Mouse (Mus musculus): ENCODE data around the gene Galnt6. TPM values are rescaled to one million over a fixed set of nuclear protein-coding genes. Genes with fewer than 3 reads are reported as not detected.

Gene Galnt6
- total RNA-seq, 4 experiments from 2014 or later: 8.8 to 14.4 (median 11.5) TPM

DNA sequence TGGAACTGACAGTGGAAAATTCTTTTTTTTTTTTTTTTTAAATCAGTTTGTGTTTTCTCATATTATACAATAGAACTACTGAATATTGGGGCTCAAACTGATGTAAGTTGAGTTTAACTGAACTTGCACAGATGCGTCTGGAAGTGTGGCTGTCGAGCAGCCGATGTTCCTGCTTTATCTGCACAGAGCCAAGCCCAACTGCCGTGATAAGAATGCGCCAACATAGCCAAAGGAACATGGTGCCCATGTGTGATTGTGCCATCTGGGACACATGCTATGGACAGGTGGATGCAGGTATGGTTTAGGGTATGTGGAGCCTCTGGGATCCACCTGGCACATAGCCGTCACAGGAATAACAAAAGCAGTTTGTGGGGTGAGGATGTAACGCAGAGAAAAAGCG is 43.3 kb downstream of the Galnt6 start:
- DNase-seq (ENCODE audit: low spot score in 2 of 2): no peak

DNA sequence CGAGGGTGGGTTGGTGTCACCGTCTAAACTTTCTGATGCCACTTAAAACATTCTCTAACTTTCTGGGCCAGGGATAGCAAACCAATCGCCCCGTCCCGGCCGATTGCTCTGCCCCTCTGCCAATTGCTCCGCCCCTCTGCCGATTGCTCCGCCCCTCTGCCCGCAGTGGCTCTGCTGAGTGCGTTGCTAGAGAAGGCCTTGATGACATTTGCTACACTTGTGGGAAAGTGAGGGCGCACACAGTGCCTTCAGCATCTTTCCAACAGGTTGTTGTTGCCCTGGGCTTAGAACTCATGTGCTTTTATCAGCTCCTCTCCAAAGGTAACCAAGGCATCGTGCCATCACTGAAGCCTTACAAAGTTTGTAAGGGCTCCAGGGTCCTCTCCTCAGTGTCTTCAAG is 43.9 kb downstream of the Galnt6 start:
- DNase-seq (ENCODE audit: low spot score in 2 of 2): no peak

- DNase-seq (ENCODE audit: low spot score in 2 of 2): no peak
Measured at GRCm38 (mm10) chr15:100684450-100684849, 44.7 kb downstream of the Galnt6 start.

DNA sequence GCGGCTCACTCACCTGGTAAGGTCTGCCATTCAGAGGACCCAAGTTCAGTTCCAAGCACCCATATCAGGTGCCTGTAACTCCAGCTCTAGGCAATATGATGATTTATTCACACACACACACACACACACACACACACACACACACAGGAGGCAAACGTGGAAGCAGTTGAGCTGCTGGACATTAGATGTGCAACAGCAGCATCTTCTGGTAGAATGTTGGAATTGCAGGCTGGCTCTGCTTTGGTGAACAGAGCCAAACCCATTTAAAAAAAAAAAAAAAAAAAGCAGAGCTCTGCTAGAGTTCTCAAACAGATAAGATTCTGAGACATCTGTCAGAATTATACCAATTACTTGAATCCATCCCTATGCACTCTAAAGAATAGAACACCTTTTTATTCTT is 46.1 kb downstream of the Galnt6 start:
- DNase-seq (ENCODE audit: low spot score in 2 of 2): peak; percentile 51 to 83

- no peak for DNase-seq (ENCODE audit: low spot score in 2 of 2)
Measured at GRCm38 (mm10) chr15:100681770-100682169, 47.4 kb downstream of the Galnt6 start.

- no peak for DNase-seq (ENCODE audit: low spot score in 2 of 2)
Measured at GRCm38 (mm10) chr15:100680381-100680780, 48.8 kb downstream of the Galnt6 start.

DNA sequence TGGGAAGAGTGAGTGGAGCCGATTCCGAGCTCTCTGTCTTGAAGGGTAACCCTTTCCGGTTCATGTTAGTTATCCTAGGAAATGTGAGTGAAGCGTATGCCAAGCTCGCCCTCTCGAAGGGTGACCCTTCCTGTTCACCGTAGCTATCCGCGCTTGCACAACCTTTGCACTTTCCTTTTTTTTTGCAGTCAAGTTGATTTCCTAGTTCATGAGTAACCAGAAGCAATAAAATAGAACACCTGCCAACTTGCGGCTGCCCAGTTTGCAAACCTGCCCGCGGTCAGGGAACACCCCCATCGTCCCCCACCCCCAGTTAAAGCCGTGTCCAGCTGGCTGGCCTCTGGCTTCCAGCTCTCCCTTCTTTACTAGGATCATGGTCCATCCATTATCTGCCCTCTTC is 50.2 kb downstream of the Galnt6 start:
- DNase-seq (ENCODE audit: low spot score in 2 of 2): no peak

- DNase-seq (ENCODE audit: low spot score in 2 of 2): no peak
Measured at GRCm38 (mm10) chr15:100678581-100678980, 50.6 kb downstream of the Galnt6 start.

DNA sequence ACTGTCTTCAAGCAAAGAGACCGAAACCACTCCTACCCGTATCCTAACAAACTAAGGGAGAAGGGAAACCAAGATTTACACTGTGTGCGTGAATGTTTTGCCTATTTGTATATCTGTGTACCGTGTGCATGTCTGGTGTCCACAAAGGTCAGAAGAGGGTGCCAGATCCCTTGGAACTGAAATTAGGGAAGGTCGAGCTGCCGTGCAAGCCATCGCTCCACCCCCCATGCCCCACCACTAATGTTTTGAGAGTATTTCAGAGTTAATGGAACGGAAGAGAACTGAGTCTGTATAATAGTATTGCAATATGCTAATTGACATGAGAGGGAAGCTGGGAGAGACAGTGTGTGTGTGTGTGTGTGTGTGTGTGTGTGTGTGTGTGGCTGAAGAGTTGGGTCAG is 51.5 kb downstream of the Galnt6 start:
- no peak for DNase-seq (ENCODE audit: low spot score in 2 of 2)

GRCm38 (mm10) chr15:100676521-100676920 is 52.7 kb downstream of the Galnt6 start:
- DNase-seq (ENCODE audit: low spot score in 2 of 2): no peak

DNA sequence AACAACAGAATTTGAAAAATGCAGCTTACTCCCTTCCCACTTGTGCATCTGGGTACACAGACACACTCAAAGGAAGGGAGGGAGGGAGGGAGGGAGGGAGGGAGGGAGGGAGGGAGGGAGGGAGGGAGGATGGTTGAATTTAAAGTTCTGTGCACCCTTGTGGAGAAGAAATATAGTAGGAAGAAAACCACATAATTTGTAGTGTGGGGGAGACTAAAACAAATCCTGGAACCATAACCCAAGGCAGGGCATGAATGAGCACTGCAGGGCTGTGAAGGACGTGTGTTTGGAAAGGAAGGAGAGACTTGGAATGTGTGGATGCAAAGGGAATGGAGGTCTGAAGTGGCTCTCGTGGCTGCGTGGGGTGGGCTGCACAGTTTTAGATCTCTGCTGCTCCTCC is 53.7 kb downstream of the Galnt6 start:
- DNase-seq (ENCODE audit: low spot score in 2 of 2): no peak

GRCm38 (mm10) chr15:100674566-100674965 is 54.6 kb downstream of the Galnt6 start:
- no peak for DNase-seq (ENCODE audit: low spot score in 2 of 2)

DNA sequence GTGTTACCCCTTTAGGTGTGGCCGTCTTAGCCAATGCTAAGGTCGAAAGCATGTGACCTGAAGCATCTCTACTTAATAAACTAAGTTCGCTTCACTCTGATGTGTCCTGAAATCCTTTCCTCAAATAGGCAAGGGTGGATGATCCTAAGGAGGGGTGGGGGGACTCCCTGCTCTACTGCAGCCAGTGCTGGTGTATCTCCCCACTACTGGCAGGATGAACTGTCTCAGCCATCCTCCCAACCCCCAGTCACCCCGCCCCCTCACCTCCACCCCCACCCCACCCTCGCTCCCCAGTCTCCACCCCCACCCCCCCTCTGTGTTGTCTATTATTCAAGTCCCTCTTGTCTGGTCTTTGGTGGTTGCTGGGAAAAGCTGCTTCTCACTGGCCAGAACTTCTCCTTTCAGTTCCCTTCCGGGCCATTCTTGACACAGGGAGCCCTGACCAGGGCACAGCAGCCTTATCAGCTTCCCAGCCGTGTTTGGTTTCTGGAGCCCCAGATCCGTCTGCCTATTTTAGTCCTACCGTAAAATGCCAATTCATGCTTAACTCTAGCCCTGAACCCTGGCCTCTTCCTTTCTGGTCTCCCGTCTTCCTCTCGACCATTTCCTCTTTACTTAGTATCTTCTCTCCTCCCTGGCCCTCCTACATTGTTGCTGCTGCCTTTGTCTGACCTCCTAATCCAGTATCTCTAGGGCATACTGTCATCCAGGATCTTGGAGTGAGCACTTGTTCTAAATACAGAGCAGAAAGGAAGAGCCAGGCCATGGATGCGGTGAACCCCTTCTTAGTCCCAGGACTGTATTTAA is 55.4 kb downstream of the Galnt6 start:
- DNase-seq (ENCODE audit: low spot score in 2 of 2): no peak

DNA sequence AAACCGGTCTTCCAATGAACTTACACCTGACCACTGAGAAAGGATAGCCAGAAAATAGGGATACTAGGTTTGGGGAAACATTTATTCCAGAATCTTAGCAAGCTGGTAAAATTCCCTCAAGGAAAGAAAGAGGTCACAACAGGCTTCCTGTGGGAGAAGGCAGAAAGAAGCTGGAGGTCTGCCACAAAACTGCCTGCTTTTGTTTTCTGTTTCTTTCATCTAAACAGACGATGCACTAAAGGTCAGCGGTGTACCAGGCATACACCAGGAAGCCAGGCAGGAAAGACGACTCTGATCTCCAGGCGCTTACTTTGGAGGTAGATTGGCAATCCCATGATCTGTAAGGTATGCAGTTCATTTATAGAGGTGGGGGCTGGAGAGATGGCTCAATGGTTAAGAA is 58.3 kb downstream of the Galnt6 start:
- no peak for DNase-seq (ENCODE audit: low spot score in 2 of 2)

- DNase-seq (ENCODE audit: low spot score in 2 of 2): no peak
Measured at GRCm38 (mm10) chr15:100670004-100670403, 59.2 kb downstream of the Galnt6 start.

DNA sequence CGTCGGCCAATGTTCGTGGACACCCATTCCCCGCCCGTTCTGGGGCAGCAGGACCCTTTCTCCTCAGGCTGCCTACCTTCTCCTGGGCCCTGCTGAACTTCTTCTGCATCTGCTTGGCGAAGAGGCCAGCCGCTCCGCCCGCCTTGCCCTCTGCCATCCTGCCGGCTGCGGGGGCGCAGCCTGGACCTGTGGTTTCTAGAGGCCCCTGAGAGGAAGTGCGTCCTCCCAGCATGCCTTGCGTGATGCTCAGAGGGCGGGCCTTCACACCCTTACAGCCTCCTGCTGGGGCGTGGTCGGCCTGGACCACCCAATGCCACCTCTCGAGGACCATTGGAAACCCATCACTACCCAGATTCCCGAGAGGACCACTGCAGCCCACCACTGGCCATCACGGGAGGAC is 59.8 kb downstream of the Galnt6 start, which contains the start of gene Bin2:
Gene Bin2 (minus strand): TSS at position 217 of the 400 bp plus-strand sequence.
- peak in 1 of 2 experiments; percentile 12 for DNase-seq (ENCODE audit: low spot score in 2 of 2)

DNA sequence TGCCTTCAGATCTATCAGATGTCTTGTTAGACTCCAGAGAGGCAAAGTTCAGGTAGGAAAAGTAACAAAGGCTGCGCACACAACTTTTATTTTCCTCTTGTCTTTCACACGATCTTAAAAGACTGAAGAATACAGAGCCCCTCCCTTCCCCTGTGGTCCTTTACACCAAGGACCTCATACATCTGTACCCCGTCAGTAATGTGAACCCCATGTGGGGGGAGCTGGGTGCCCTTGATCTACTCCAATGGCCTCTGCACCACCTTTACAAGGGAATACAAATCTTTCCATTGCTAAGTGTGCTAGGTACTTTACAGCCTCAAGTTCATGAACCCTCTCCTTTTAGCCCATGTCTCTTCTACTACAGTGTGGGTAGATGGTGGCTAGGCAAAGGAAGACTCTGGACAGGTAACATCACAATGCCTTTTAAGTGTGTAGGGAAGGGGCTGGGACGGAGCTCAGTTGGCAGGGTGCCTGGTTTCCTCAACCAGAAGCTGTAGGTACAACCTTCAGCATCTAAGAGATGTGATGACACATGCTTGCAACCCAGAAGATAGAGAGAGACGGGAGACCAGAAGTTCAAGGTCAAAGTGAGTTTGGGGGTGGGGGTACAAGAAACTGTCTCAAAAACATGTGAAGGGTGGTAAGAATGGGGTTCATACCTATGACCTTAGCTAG is 61.2 kb downstream of the Galnt6 start:
- DNase-seq (ENCODE audit: low spot score in 2 of 2): no peak

DNA sequence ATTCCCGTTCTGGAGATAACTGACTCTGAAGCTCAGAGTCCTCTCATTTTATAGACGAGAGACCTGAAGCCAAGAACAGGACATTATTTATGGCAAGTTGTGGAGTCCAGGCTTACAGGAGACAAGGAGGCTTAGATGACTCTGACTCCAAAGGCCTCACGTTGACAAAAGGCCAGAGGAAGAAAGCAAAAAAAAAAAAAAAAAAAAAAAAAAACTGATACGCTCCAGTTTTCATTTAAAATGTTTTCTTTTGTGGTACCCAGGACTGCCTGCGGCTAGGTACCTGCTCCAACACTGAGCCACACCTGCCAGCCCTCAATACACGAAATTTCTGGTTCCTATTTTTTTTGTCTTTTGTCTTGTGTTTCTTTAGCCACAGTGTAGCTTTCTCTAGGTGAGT is 61.8 kb downstream of the Galnt6 start:
- no peak for DNase-seq (ENCODE audit: low spot score in 2 of 2)

GRCm38 (mm10) chr15:100666851-100667250 is 62.3 kb downstream of the Galnt6 start:
- no peak for DNase-seq (ENCODE audit: low spot score in 2 of 2)

- no peak for DNase-seq (ENCODE audit: low spot score in 2 of 2)
Measured at GRCm38 (mm10) chr15:100666219-100666696, 62.9 kb downstream of the Galnt6 start.

DNA sequence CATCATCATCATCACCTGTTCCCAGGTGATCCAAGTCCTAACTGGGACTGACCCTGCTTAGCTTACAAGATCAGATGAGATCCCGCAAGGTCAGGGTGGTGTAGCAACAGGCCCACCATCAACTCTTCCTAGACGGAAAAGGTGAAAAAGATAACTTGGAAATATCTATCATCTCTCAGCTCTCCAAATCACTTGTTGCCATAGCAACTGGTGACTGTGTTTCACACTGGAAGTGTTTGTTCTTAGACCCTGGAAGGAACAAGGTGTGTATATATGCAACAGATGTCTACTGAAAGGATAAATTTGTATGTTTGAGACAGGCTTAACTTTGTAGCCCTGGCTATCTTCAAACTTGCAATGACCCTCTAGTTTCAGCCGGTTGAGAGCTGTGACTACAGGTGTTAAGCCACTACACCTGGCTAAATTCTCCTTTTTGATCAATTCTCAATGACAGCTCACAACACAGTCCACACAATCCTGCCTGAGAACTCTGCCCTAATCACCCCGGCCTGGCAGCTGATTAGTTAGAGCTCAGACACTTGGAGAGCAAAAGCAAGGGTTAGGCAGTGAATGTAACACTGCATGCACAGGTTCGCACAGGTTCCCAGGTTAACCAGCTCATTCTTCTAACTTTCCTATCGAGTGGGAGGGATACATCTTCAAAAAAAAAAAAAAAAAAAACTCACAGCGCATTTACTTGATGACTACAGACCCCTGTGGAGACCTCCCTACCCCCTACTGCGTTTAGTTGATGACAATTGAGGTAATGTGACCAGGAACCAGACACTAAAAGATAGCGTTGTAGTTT is 63.6 kb downstream of the Galnt6 start:
- no peak for DNase-seq (ENCODE audit: low spot score in 2 of 2)

GRCm38 (mm10) chr15:100664813-100665274 is 64.3 kb downstream of the Galnt6 start:
- no peak for DNase-seq (ENCODE audit: low spot score in 2 of 2)
